Mouse (Mus musculus): ENCODE measurements around the gene Man2a1. TPM values are rescaled to one million over a fixed set of nuclear protein-coding genes. Genes with fewer than 3 reads are reported as not detected.

The Man2a1 gene
- total RNA-seq, 2 experiments from 2014 or later: 20.3 to 20.5 TPM

DNA sequence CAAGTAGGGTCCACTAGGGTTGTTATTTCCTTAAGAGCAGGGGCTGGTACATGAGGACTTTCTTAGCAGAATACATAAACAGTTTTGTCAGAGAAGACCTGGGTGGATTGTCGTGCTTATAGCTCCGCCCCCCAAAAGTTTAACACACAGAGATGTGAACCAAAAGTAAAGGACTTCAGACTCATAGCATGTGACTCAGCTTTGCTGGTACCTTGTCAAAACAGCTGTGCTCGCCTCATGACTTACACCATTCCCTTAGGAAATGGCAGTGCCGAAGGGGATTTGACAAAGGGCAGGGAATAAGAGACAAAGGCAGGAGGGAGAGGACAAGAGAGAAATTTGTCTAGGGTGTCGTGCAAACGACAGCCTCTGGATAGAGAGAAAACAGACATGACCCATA lies 166.0 kb downstream of the Man2a1 start:
- intact Hi-C loops (cut with DNase I): no loop called here
- DNase-seq (ENCODE audit: extremely low spot score in 1 of 2, low spot score in 2 of 2): no peak

DNA sequence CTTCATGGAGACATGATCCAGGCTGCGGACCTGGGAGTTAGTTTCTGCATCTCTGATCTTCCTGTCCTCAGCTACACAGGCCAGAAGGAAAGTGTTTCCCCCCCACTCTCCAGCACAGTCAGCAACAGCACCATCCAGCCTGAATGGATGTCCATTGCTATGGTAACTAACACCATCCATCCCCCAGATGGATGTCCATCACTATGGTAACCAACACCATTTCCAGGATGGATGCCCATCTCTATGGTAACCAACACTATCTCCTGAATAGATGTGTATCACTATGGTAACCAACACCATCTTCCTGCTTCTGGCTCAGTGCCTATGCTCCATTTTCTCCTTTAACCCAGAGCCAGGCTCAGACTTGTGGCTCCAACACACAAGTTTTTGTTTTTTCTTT lies 169.7 kb downstream of the Man2a1 start:
- intact Hi-C loops (cut with DNase I): no loop called here
- peak; percentile 31 to 37 for DNase-seq (ENCODE audit: extremely low spot score in 1 of 2, low spot score in 2 of 2)

DNA sequence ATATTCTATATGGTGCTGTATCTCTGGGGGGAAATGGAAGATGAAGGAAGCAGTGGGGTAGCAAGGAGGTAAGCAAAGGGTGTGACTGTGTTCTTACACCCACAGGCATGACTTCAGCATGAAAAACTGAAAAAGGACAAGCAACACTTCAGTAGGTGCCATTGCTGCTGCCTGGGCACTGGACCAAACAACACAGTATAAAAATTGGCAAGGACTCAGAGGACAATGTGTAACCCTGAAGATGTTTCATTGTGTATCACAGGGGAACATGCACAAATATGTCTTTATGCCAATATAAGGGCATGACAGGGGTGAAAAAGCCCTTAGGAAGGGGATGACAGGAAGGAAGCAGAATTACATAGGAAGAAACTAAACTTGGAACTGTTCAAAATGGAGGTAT lies 172.1 kb downstream of the Man2a1 start:
- no peak for DNase-seq (ENCODE audit: extremely low spot score in 1 of 2, low spot score in 2 of 2)
- intact Hi-C loops (cut with DNase I): no loop called here

DNA sequence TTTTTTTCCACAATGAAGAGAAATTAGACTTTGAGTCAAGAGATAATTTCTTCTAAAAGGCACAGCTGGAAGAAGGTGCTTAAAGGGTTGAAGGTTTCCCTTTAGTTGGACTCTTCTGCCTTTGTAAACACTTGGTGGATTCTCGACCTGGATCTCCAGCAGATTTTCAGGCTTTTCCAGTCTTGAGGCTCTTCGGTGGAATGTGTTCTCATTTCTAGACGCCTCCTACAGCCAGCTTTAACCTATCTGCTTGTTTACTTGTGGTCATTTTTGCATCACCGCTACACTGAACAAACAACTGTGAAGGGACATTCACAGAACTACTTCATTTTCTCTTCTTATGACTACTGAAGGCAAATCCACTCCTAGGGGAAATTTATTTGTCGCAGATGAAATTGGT lies 173.7 kb downstream of the Man2a1 start:
- intact Hi-C loops (cut with DNase I): no loop called here
- no peak for DNase-seq (ENCODE audit: extremely low spot score in 1 of 2, low spot score in 2 of 2)

DNA sequence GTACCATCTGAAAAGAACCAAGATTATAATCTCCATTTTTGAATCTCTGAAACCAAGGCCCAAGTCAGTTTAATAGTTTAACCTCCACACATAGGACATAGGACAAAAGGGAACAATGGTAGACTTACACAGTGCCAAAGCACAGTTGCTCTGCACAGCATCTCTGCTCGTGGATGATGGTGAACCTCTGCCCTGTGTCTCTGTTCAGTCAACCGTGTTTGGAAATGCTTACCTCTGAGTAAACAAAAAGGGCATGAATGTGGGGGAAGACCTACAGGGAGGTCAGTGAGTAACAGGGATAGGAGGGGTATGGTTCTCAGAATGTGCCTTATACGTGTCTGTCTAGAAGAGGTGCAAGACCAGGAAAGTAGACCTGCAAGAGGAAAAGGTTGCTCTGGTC lies 177.8 kb downstream of the Man2a1 start:
- no peak for DNase-seq (ENCODE audit: extremely low spot score in 1 of 2, low spot score in 2 of 2)
- intact Hi-C loops (cut with DNase I): no loop called here

DNA sequence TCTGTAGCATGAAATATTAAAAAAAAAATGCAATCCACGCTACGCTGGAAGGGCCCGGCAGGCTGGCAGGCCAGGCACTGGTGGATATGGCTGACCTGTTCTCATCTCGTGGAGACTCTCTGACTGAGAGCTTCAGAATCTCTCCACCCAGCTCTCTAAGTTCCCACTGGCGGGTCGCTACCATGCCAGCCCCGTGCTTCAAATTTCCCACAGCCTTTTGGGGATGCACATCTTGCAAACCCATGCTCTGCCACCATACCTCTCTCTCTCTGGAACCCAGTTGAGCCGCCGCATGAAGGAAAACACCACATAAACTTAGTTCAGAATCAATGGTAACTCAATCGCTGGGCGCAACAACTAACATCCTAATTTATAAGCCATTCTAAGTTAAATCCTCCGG lies 178.2 kb downstream of the Man2a1 start:
- intact Hi-C loops (cut with DNase I): no loop called here
- no peak for DNase-seq (ENCODE audit: extremely low spot score in 1 of 2, low spot score in 2 of 2)

DNA sequence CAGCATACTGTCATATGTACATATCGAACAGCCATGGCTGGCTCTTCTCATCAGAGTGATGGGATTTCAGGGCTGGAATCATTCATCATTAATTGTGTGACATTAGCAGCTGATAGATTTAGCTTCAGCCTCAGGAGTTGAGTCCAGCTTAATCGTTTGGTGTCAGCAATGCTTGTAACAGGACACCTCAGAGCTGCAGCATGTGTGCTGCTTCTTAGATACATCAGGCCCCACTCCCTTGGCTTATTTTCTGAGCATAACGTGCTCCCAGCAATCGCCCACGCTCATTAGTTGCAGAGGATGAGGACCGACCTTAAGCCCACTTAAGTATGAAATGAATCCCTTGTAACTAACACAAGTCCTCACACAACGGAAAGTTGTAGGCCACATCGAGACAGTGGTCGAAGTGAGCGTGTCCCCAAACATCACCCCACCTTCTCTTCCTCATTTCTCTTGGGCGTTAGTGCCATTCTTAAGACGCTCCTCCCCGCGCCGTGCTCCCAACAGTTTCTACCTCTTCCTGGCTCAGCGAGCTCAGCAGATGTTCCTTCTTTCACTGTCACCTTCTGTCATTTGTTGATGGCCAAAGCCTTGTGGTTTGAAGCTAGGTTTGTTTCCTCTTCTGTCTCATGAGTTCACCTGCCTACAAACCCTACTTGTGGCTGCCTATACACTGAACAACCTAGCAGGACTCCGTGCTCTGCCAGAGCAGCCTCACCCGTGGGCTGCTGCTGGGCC lies 180.4 kb downstream of the Man2a1 start:
- DNase-seq (ENCODE audit: extremely low spot score in 1 of 2, low spot score in 2 of 2): no peak
- intact Hi-C loops (cut with DNase I): no loop called here

DNA sequence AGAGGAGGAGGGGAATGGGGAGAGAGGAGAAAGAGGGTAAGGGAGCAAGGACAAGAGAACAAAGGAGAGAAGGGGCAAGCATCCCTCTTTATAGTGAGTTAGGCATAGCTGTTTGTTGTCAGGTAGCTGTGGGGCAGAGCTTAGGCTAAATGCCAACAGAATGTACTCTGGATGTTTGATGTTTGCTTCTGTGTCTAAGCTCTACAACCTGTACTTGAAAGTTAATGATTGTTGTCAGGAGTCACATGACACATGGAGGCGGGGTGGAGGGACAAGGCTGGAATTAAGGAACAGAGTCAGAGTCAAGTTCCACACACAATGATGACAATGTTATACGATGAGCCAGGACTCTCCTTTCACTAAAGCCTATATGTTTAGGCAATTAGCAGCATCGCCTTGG lies 181.8 kb downstream of the Man2a1 start:
- intact Hi-C loops (cut with DNase I): no loop called here
- no peak for DNase-seq (ENCODE audit: extremely low spot score in 1 of 2, low spot score in 2 of 2)

DNA sequence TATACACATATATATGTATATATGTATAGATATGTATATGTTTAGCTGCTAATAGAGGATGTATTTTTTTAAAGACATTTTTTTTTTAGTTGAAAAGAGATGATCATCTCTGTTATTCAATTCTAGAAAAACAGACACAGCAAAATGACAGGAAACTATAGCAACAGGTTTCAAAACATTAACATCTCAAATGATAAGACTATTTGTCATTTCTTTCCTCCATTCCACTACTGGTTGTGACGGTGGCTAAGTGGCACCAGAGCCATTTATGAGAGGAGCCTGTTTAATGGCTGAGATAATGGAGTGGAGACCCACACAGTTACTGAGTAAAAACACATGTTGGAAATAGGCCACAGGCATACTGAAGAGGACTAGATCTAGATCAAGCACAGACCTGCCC lies 185.4 kb downstream of the Man2a1 start:
- DNase-seq (ENCODE audit: extremely low spot score in 1 of 2, low spot score in 2 of 2): no peak
- intact Hi-C loops (cut with DNase I): no loop called here

DNA sequence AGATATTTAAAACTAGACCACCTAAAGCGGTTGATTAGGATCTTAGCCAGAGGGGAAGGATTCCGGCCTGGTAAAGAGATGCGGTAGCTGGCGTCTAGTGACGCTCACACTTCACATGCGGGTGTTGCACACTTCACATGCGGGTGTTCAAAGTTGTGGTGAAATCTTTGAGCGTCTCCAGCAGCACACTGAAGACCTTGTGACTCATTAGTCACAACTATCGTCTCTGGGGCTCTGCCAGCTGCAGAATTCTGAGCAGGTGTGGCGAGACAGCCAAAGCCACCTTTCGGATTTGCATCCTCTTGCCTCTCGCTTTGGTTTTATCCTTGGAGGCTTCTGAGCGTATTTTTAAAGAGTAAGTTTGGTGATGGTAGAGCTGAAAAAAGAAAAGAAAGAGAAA lies 187.8 kb downstream of the Man2a1 start:
- no peak for DNase-seq (ENCODE audit: extremely low spot score in 1 of 2, low spot score in 2 of 2)
- intact Hi-C loops (cut with DNase I): no loop called here

DNA sequence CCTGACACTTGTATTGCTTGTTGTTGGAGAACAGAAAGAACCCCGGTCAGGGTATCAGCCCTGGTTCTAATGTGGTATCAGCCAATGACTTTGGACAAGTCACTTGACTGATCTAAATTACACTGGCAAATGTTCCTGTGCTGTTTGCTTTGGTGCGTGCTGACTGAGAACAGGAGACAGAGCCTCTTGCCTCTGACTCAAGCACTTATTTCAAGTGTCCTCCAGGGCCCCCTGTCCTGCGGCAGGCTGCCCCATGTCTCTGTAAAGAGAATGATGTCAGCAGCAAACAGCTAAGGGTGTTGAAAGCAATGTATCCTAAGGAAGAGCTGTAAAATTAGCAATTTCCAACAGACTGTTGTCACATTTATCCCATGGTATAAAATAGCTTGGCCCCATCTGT lies 188.6 kb downstream of the Man2a1 start:
- intact Hi-C loops (cut with DNase I): no loop called here
- DNase-seq (ENCODE audit: extremely low spot score in 1 of 2, low spot score in 2 of 2): no peak

DNA sequence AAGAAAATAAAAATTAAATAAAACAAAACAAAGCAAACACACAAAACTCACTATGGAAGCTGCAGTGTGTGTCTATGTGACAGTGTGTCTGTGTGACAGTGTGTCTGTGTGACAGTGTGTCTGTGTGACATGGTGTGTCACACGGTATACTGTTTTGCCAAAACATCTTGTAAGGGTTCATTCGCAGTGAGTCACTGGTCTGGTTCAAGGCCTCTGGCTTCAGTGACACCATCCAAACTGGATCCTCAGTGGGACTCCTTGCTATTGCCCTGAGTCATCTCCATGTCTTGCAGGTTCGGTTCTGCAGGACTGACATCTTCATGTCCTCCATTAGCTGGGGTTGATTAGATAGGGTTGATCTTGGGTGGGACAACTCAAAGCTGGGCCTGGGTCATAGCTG lies 191.5 kb downstream of the Man2a1 start:
- intact Hi-C loops (cut with DNase I): no loop called here
- no peak for DNase-seq (ENCODE audit: extremely low spot score in 1 of 2, low spot score in 2 of 2)

DNA sequence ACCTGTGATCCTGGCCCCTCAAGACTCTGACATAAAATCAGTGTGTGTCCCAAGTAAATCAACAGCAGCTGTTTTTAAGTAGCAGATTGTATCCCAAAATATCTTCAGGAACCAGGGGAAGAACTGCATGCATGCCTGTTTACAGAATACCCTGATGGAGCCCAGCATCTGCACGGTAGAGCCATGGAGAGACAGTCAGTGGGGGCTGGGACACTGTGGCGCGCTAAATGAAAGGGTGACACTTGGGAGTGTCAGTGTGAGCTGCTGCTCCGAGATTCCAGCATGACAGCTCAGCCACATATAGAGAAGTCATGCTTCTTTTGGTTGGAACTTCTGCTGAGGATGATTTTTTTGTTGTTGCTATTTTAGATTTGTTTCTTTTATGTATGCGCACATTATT lies 192.1 kb downstream of the Man2a1 start:
- intact Hi-C loops (cut with DNase I): no loop called here

DNA sequence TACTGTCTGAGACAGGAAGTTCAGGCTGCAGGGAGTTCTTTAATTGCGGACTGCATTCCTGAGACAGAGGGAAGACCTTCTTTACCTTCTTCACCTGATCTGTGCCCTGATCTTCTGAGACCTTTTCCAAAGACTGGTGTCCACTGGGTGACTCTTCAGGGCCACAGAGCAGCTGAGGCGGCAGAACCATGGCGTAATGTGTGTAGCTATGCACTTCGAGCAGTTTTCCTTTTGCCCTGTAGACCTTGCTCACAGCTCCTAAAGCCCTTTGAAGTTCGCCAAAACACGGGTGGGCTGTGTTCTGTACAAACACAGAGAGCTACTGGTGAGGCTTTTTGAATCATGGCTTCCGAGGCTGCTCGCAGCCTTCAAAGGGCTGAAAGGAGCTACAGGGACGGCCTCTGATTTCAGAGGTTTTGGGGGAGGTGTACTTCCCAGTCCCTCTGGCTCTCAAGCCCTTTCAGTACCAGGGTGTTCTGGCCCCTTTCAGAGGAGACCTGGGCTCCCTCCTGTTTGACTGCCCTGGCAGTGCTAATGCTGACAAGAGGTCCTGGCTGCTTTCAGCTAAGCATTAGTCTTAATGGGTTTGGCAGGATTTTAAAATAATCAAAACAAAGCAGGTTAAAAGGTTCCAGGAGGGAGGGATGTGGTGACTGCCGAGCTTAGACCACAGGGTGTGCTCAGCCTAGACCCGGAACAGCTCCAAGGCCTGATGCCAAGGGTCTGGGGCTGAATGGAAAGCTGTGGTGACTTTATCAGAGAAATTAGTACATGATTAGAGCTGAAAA lies 201.8 kb downstream of the Man2a1 start:
- intact Hi-C loops (cut with DNase I): no loop called here
- no peak for DNase-seq (ENCODE audit: extremely low spot score in 1 of 2, low spot score in 2 of 2)

More for the DNA sequence above, 192.1 kb downstream of the Man2a1 start:
- no peak for DNase-seq (ENCODE audit: extremely low spot score in 1 of 2, low spot score in 2 of 2)

DNA sequence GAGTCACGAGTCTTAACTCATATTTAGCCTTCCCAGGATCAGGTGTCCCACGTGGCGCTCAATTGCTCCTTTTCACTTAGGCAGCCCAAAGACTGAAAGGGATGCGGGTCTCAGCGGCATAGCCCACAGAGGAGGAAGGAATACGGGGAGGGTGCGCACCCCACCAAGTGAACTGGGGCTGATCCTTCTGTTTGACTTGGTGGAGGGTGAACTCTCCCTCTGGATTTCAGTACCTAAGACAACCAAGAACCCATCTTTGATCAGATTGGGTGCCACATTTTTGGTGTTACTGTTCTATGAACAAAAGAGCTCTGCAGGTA lies 202.4 kb downstream of the Man2a1 start:
- intact Hi-C loops (cut with DNase I): no loop called here

More for the DNA sequence above, 202.4 kb downstream of the Man2a1 start:
- no peak for DNase-seq (ENCODE audit: extremely low spot score in 1 of 2, low spot score in 2 of 2)

Other genes starting within 250 kb of the Man2a1 start
- gene 4930583I09Rik, start 235.3 kb downstream of the Man2a1 start, total RNA-seq (2021): not detected

Measured in left cerebral cortex, postnatal 10 days (tissue).